Mouse (Mus musculus) telencephalon, adult 2 months (tissue): ENCODE measurements around the gene Cort.
"Not testable (repeated sequence)": the region's sequence is repeated elsewhere in the genome, so short reads cannot be mapped to it uniquely, and the experiment has no call there.

Experiments
- DNase-seq: peaks from one replicate; pipeline ENCODE4 v3.0.0-alpha.2; 2011; ENCODE audit warnings: low read depth, low spot score

Gene Cort

GRCm38 (mm10) chr4:149126663-149127062 lies at the start of gene Cort:
Cort (minus strand) TSS chr4:149126763.
- peak; percentile 39 for DNase-seq

DNA sequence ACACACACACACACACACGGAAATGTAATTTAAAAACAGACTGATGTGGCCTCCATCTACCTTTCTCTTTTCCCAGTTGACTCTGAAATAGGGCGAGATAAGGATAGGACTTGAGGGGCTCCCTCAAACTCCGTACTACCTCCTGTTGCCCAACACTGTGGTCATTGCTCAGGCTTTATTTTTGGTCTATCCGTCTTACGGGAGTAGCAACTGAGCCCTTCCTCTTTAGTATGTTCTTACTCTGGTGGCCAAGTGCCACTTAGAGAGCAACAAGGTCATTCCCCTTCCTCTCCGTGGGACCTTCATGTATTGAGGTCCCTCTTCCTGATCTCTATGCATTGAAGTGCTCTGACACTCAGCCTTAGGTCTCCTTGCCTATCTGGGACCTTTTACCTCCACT lies 47.1 kb upstream of the Cort start:
- DNase-seq: no peak

GRCm38 (mm10) chr4:149172666-149173065 lies 46.1 kb upstream of the Cort start:
- no peak for DNase-seq

DNA sequence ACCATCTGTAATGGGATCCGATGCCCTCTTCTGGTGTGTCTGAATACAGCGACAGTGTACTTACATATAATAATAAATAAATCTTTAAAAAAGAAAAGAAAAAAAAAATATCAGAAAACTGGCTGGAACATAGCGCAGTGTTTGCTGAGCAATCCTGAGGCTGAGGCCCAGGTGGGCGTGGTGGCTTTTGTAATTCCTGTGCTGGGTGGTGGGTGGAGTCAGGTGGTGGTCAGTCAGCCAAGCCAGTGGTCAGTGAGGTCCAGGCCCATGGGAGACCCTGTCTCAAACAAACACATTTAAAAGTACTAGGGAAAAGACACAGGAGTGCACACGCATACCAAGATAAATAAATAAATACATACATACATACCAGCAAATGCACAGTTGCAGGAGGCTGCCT lies 45.5 kb upstream of the Cort start:
- no peak for DNase-seq

DNA sequence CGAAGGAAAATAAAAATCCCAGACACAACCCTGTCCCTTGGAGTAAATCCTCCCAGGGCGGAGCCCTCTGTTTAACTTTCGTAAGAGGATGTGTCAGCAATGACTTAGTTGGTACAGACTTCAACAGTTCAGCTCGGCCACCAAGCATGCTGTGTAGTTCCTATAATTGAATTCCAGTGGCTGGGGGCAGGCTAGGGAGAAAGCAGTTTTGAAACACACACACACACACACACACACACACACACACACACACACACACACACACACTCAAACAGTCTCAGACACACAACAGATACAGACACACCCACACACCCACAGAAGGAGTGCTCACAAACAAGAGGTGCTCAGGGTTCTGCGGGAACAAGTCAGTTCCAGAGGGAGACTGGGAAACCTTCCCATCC lies 45.0 kb upstream of the Cort start:
- DNase-seq: no peak

DNA sequence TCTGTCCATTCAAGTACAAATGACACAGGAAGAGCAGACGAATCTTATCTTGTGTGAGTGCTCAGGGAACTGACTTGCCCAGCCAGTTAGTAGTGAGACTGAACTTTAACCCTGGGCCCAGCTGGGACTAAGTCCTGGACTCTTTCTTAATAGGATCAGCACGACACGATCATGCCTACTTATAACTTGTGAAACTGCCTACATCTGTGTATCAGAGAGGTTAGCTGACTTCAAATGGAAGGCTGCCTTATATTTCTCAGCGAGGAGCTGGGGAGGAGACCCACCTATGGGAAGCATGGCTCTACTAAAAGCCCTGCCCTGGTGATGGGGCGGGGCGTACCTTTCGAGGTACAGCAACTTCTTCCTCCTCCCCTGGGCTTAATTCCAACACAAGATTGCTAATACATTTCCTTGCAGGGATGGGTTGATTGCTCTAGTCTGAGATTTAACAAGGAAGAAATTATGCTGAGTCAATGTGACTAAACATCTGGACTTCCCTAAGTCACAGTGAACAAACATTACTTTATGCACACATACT lies 43.9 kb upstream of the Cort start:
- no peak for DNase-seq

GRCm38 (mm10) chr4:149169926-149170325 lies 43.4 kb upstream of the Cort start:
- DNase-seq: not testable (repeated sequence)

- no peak for DNase-seq
Measured at GRCm38 (mm10) chr4:149168016-149168415, 41.5 kb upstream of the Cort start.

DNA sequence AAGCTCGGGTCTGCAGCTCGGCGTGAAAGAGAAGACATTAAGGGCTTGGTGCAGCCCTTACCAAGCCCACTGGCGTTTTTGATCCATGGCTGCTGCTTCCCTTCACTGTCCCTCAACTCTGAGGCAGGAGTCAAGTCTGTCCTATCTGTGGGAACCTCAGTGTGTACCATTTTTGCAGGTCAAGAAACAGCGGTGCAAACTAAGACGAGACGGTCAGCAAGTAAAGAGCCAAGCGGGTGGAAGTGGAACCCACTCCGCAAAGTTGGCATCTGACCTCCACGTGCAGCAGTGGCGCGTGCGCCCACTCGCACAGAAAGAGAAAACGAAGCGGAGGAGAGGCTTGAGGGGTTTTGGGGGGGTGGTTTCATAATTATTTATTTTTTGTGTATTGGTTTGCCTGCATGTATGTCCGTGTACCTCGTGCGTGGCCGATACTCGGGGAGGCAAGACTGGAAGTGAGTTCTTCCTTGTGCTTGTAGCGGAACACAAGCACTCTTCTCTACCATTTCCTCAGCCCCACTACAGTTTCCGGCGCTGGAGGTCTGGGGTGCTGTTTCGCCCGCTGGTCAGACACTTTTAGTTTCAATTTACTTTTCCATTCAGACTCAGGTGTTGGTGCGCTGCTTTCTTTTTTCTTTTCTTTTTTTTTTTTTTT lies 40.5 kb upstream of the Cort start:
- DNase-seq: no peak

GRCm38 (mm10) chr4:149166215-149166946 lies 39.8 kb upstream of the Cort start, which contains the start of gene Pgd:
Pgd (minus strand) TSS chr4:149166771.
- DNase-seq: peak; percentile 94

DNA sequence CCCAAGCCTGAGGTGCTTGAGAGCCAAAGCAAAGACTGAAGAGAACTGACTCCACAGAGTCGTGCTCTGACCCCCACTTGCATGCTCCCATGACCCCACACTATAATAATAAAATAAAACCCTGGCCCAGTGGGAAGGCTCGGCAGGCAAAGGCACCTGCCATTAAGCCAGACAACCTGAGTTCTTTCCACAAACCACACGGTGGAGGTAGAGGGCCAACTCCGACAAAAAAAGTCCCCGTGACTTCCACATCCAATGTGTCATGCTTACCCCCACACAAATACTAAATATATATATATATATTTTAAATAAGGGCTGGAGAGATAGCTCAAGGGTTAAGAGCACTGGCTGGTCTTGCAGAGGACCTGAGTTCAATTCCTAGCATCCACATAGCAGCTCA lies 37.6 kb upstream of the Cort start:
- DNase-seq: no peak

GRCm38 (mm10) chr4:149163196-149163595 lies 36.6 kb upstream of the Cort start:
- DNase-seq: no peak

GRCm38 (mm10) chr4:149161166-149161565 lies 34.6 kb upstream of the Cort start:
- DNase-seq: no peak

DNA sequence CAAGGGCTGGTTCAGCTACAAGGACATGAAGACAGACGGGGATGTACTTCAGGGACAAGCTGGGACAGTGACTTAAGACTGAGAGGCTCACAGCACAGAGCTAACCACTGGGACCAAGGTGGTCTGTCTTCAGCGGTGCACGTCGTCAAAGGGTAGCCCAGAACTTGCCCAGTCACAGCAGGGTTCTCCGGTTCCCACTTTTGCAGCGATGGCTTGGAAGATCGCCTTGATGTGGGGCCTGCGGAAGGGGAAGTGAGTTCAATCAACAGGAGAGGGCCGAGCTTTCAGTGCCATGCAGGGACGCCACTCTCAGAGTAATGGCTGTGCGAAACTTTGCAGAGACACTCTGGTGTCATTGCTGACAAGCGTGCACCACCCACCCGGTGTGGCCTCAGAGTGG lies 33.3 kb upstream of the Cort start:
- no peak for DNase-seq

DNA sequence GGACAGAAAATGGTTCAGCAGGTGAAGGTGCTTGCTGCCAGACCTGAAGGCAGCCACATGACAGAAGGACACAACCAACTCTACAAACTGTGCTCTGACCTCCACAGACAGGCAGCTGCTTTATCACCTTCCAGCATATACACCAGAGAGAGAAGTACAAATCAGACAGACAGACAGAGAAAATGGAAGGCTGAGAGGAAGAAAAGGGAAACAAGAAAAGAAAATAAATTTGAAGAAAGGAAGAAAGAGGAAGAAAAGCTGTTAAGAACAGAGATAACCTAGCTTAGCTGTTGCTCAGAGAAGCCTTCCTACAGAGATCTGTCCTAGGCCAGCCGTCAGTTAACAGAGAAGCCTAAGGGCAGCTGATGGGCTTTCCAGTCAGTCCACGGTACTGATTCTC lies 32.6 kb upstream of the Cort start:
- no peak for DNase-seq

DNA sequence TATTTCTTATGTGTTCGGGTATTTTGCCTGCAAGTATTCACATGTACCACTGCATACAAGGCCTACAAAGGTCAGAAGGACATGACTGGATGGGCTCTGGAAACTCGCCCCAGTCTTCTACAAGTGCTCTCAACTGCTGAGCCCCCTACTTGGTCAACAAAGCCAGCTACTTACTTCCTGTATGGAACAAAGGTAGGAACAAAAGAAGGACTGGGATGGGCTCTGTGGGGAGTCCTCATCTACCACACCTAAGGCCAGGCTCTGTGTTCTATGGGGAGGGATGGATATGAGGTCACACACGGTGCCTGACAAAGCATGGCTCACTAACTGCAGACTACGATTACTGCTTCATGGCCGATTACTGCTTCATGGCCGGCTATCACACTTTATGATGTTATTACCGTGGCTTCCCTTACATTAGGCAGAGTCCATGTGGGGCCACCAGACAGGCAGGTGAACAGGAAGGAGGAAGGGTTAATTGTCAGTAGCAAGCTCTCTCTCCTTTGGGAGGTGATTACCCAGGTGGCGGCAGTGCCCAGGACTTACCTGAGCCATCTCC lies 30.9 kb upstream of the Cort start:
- DNase-seq: no peak

GRCm38 (mm10) chr4:149155711-149156110 lies 29.1 kb upstream of the Cort start:
- no peak for DNase-seq

GRCm38 (mm10) chr4:149154859-149155258 lies 28.3 kb upstream of the Cort start:
- DNase-seq: no peak

GRCm38 (mm10) chr4:149150721-149151120 lies 24.2 kb upstream of the Cort start:
- DNase-seq: no peak

- DNase-seq: no peak
Measured at GRCm38 (mm10) chr4:149150256-149150655, 23.7 kb upstream of the Cort start.

DNA sequence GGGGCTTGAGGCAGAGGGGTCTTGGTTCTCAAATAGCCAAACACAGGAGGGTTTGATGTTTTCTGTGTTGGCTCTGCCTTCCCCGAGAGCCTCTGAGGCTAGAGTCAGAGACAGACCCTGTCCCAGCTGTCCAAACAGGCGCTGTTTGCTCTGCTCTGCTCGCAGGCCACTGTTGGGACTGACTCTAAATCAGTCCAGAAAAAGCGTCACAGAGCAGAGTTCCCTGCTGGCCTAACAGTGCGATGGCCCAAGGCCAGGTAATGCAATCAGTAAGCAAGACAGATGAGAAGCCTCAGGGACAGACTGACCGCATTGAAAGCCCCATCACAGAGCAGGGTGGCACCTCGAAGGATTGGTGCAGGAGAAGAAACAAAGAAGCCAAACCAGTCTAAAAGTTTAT lies 23.0 kb upstream of the Cort start:
- no peak for DNase-seq

- DNase-seq: no peak
Measured at GRCm38 (mm10) chr4:149149196-149149595, 22.6 kb upstream of the Cort start.

GRCm38 (mm10) chr4:149148084-149148483 lies 21.5 kb upstream of the Cort start:
- DNase-seq: no peak
